Mouse (Mus musculus): Measurements from ENCODE around the gene Cdh24. TPM values are rescaled to one million over a fixed set of nuclear protein-coding genes. Genes with fewer than 3 reads are reported as not detected.

Cdh24 gene
- polyA plus RNA-seq, 1 experiment from 2014 or later, result 0.32 TPM

DNA sequence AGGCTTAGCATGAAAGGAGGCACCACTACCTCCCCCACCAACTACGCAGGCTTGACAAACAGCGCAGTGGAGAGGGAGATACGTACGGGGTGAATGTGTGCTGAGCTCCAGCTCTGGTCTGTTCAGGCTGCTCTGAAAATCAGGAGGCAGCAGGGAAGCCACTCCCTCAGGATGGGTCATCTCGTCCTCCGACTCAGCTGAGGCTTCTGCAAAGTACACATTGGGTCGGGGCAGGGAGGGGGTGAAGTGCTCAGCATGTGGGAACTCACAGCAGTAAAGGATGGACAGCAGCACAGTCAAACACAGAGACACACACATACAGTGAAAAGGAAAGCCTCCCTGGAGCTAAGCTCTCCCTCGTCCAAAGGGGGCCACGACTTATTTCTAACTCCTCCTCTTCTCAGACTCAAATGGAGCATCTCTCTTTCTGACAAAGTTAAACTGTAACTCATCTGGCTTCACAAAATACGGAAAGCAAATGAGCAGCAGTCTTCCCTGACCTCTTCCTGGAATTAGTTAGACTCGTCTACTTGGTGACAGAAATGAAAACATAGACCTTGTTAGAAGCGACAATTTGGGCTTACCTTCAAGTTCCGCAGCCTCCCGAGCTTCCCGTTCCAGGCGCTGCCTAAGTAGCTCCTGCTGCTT lies 37.6 kb upstream of the Cdh24 start:
- no peaks in the 10 kb centered on the region; the same call in 1 of the 2 replicates for H3K4me1 ChIP-seq (ENCODE audit: insufficient read depth, low read depth, low read length)
- DNase-seq (ENCODE audit: low spot score) (no peak), ATAC-seq (no peak)
- peaks cover 10% of the 10 kb centered on the region; the same call in 1 of the 2 replicates for H3K36me3 ChIP-seq (ENCODE audit: insufficient read depth, low read length)
- no peak overlapping the region for H3K4me3 ChIP-seq (ENCODE audit: low read depth, low read length)
- no peak overlapping the region for H3K9ac ChIP-seq (replicated peaks; ENCODE audit: low read depth)
- H3K9me3 ChIP-seq (ENCODE audit: low read length), result no peaks in the 10 kb centered on the region
- H3K27me3 ChIP-seq (replicated peaks; ENCODE audit: insufficient read depth, low read length), result no peaks in the 10 kb centered on the region
- 79% methylated on average over 16 of the region's 16 CpGs for WGBS
- H3K27ac ChIP-seq (ENCODE audit: low read length), result no peak overlapping the region
- TF ChIP-seq EP300 (IDR thresholded peaks at IDR 0.05) (no peak), CTCF (IDR thresholded peaks at IDR 0.05) (no peak)
- H3K4me2 ChIP-seq (replicated peaks; ENCODE audit: low read depth, low read length), result no peak overlapping the region

- 90% methylated on average over 5 of the region's 5 CpGs for WGBS
- DNase-seq (ENCODE audit: low spot score) (no peak), ATAC-seq (no peak)
- Histone ChIP-seq H3K4me2 (replicated peaks; ENCODE audit: low read depth, low read length) (no peak overlapping the region), H3K9me3 (ENCODE audit: low read length) (no peaks in the 10 kb centered on the region), H3K4me1 (ENCODE audit: insufficient read depth, low read depth, low read length) (no peaks in the 10 kb centered on the region; the same call in 1 of the 2 replicates), H3K4me3 (ENCODE audit: low read depth, low read length) (no peak overlapping the region), H3K9ac (replicated peaks; ENCODE audit: low read depth) (no peak overlapping the region), H3K36me3 (ENCODE audit: insufficient read depth, low read length) (peaks cover 13% of the 10 kb centered on the region; the same call in 1 of the 2 replicates), H3K27ac (ENCODE audit: low read length) (no peak overlapping the region), H3K27me3 (replicated peaks; ENCODE audit: insufficient read depth, low read length) (no peaks in the 10 kb centered on the region)
- TF ChIP-seq CTCF (IDR thresholded peaks at IDR 0.05) (no peak), EP300 (IDR thresholded peaks at IDR 0.05) (no peak)
Observed at GRCm38 (mm10) chr14:54676290-54676689, 35.1 kb upstream of the Cdh24 start.

DNA sequence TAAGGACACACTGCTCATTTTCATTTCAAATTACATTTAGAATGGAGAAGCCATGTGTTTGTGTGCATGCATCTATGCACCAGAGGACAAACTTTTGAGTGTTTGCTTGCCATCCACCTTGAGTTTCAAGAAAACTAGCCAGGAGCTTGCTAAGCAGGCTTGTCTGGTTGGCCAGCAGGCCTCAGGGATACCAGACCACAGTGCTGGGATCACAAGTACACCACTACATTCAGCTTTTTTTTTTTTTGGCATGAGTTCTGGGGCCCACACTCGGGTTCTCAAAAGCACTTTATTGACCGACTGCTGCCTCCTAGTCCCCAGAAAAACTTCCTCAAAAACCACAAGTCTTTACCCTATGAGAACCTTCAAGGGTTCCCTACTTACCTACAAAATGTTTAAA lies 33.2 kb upstream of the Cdh24 start:
- TF ChIP-seq EP300 (IDR thresholded peaks at IDR 0.05) (no peak), CTCF (IDR thresholded peaks at IDR 0.05) (no peak)
- DNase-seq (ENCODE audit: low spot score) (peak; percentile 65), ATAC-seq (peak; percentile 75)
- H3K27ac ChIP-seq (ENCODE audit: low read length), result peak overlapping the region; percentile 34; the same call in 1 of the 2 replicates
- H3K9me3 ChIP-seq (ENCODE audit: low read length), result no peaks in the 10 kb centered on the region
- H3K27me3 ChIP-seq (replicated peaks; ENCODE audit: insufficient read depth, low read length), result no peaks in the 10 kb centered on the region
- WGBS, result 38% methylated on average over 2 of the region's 2 CpGs
- no peaks in the 10 kb centered on the region; the same call in 1 of the 2 replicates for H3K4me1 ChIP-seq (ENCODE audit: insufficient read depth, low read depth, low read length)
- H3K4me2 ChIP-seq (replicated peaks; ENCODE audit: low read depth, low read length), result no peak overlapping the region
- no peak overlapping the region for H3K9ac ChIP-seq (replicated peaks; ENCODE audit: low read depth)
- H3K4me3 ChIP-seq (ENCODE audit: low read depth, low read length), result no peak overlapping the region
- peaks cover 12% of the 10 kb centered on the region; the same call in 1 of the 2 replicates for H3K36me3 ChIP-seq (ENCODE audit: insufficient read depth, low read length)

- DNase-seq (ENCODE audit: low spot score) (peak; percentile 53), ATAC-seq (no peak; the same call in 1 of the 2 replicates)
- H3K4me1 ChIP-seq (ENCODE audit: insufficient read depth, low read depth, low read length), result no peaks in the 10 kb centered on the region
- H3K27ac ChIP-seq (ENCODE audit: low read length), result no peak overlapping the region
- H3K9ac ChIP-seq (replicated peaks; ENCODE audit: low read depth), result no peak overlapping the region
- no peaks in the 10 kb centered on the region for H3K9me3 ChIP-seq (ENCODE audit: low read length)
- H3K4me3 ChIP-seq (ENCODE audit: low read depth, low read length), result no peak overlapping the region
- TF ChIP-seq EP300 (IDR thresholded peaks at IDR 0.05) (no peak), CTCF (IDR thresholded peaks at IDR 0.05) (peak; percentile 77)
- 67% methylated on average over 4 of the region's 4 CpGs for WGBS
- no peak overlapping the region for H3K4me2 ChIP-seq (replicated peaks; ENCODE audit: low read depth, low read length)
- no peaks in the 10 kb centered on the region for H3K27me3 ChIP-seq (replicated peaks; ENCODE audit: insufficient read depth, low read length)
- peaks cover 26% of the 10 kb centered on the region; the same call in 1 of the 2 replicates for H3K36me3 ChIP-seq (ENCODE audit: insufficient read depth, low read length)
Observed at GRCm38 (mm10) chr14:54669381-54669780, 28.2 kb upstream of the Cdh24 start.

DNA sequence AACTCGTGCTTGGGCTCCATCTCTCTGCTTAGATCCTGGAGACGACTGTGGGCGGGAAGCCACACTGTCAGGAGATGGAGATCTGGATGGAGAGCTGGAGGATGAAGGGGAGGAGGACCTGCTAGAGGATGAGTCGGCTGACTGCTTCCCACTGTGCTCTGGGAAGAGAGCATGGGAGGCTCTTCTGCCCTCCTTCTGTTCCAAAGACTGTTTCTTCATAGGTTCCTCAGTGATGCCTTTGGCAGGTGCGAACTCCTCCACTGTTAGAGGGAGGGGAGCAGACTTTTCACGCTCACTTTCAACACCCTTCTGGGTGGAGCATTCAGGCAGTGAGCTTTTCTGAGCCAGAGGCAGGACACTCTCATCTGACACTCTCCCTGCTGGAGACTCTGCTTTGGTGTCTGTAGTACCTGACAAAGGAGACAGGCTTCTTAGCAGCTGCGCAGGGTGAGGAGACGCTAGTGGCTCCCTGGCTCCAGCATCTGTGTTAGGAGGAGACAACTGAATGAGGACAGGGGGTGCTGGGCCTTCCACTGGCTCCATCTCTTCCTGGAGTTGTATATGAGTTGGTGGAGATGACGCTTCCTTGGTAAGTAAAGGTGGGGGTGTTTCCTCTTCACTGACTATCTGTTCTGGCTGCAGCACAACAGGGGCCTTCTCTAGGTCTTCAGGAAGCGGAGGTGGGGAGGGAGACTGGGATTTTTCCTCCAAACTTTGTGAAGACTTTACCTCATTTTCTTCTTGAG lies 23.5 kb upstream of the Cdh24 start:
- H3K9ac ChIP-seq (replicated peaks; ENCODE audit: low read depth), result no peak overlapping the region
- peaks cover 51% of the 10 kb centered on the region for H3K36me3 ChIP-seq (ENCODE audit: insufficient read depth, low read length)
- ATAC-seq (no peak), DNase-seq (ENCODE audit: low spot score) (no peak)
- no peak overlapping the region for H3K4me3 ChIP-seq (ENCODE audit: low read depth, low read length)
- no peaks in the 10 kb centered on the region for H3K4me1 ChIP-seq (ENCODE audit: insufficient read depth, low read depth, low read length)
- no peaks in the 10 kb centered on the region for H3K9me3 ChIP-seq (ENCODE audit: low read length)
- TF ChIP-seq CTCF (IDR thresholded peaks at IDR 0.05) (no peak), EP300 (IDR thresholded peaks at IDR 0.05) (no peak)
- no peaks in the 10 kb centered on the region for H3K27me3 ChIP-seq (replicated peaks; ENCODE audit: insufficient read depth, low read length)
- WGBS, result 89% methylated on average over 10 of the region's 10 CpGs
- no peak overlapping the region for H3K27ac ChIP-seq (ENCODE audit: low read length)
- H3K4me2 ChIP-seq (replicated peaks; ENCODE audit: low read depth, low read length), result no peak overlapping the region

- 81% methylated on average over 2 of the region's 2 CpGs for WGBS
- peaks cover 46% of the 10 kb centered on the region for H3K36me3 ChIP-seq (ENCODE audit: insufficient read depth, low read length)
Observed at GRCm38 (mm10) chr14:54660009-54660408, 18.8 kb upstream of the Cdh24 start.

More at GRCm38 (mm10) chr14:54660009-54660408, 18.8 kb upstream of the Cdh24 start:
- Histone ChIP-seq H3K27ac (ENCODE audit: low read length) (no peak overlapping the region), H3K9me3 (ENCODE audit: low read length) (no peaks in the 10 kb centered on the region), H3K4me3 (ENCODE audit: low read depth, low read length) (no peak overlapping the region), H3K9ac (replicated peaks; ENCODE audit: low read depth) (no peak overlapping the region), H3K4me2 (replicated peaks; ENCODE audit: low read depth, low read length) (no peak overlapping the region), H3K4me1 (ENCODE audit: insufficient read depth, low read depth, low read length) (no peaks in the 10 kb centered on the region), H3K27me3 (replicated peaks; ENCODE audit: insufficient read depth, low read length) (no peaks in the 10 kb centered on the region)
- DNase-seq (ENCODE audit: low spot score) (no peak), ATAC-seq (no peak)
- no peak for TF ChIP-seq EP300 (IDR thresholded peaks at IDR 0.05)
- TF ChIP-seq CTCF (IDR thresholded peaks at IDR 0.05), result no peak
